Mouse (Mus musculus): ENCODE measurements around the gene Arvcf. TPM values are rescaled to one million over a fixed set of nuclear protein-coding genes. Genes with fewer than 3 reads are reported as not detected.

The Arvcf gene
- total RNA-seq, 2 experiments from 2014 or later = 36.2 to 37.7 TPM

DNA sequence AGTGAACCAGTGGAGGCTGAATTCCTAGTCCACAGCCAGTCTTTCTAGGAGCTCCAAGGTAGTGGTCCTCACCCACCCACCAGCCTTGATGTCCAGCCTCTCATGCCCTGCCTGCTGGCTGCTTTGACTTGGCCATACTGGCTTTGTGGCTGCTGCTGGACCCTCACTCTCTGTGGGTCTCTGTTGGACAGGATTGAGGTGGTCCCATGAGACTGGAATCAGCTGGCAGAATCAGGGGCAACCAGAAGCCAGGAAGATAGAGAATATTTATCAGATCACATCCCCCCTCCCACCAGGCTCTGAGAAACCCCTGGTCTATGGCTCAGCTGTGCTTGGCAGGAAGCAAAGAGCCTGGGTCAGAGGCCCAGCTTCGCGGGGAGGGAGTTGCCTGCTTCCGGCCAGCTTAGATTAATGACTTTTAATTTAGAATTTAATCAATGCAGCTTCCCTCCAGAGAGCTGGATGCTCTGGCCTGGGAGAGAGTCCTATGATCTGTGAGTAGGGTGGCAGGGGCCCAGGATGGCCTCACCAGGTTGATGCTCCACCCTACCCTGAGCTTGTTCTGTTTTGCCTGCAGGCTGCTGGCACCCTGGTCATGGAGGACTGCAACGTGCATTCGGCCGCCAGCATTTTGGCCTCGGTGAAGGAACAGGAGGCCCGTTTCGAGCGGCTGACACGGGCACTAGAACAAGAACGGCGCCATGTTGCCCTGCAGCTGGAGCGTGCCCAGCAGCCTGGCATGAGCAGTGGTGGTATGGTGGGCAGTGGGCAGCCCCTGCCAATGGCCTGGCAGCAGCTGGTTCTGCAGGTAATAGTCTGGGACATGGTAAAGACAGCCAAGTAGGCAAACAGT is 40.8 kb downstream of the Arvcf start:
- peak in 1 of 2 experiments; percentile 4 for DNase-seq

- no peak for DNase-seq
These were observed 42.4 kb downstream of the Arvcf start for GRCm38 (mm10) chr16:18390399-18390798.

DNA sequence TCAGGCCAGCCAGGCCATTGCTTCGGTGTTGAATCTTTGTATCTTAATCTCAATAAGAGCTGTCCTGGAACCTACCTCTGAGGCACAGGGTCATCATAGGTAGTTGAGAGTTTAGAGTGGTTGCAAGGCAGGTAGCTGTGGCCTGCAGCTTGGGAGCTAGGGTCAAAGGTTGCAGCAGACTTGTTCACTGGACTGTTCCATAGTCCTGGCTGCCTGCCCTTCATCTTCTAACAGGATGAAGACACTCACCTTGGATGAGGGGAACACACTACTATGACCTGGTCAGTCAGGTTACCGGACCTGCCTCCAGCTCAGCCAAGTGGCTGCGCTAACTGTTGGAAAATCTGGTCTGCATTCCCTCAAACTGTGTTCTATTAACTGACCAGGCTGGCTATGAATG is 43.1 kb downstream of the Arvcf start:
- peak in 1 of 2 experiments; percentile 1 for DNase-seq

- DNase-seq = no peak
These were observed 43.7 kb downstream of the Arvcf start for GRCm38 (mm10) chr16:18391728-18392127.

GRCm38 (mm10) chr16:18392469-18393426 is 44.8 kb downstream of the Arvcf start:
- DNase-seq = peak; percentile 74 to 78

GRCm38 (mm10) chr16:18393595-18393994 is 45.6 kb downstream of the Arvcf start:
- DNase-seq = no peak

DNA sequence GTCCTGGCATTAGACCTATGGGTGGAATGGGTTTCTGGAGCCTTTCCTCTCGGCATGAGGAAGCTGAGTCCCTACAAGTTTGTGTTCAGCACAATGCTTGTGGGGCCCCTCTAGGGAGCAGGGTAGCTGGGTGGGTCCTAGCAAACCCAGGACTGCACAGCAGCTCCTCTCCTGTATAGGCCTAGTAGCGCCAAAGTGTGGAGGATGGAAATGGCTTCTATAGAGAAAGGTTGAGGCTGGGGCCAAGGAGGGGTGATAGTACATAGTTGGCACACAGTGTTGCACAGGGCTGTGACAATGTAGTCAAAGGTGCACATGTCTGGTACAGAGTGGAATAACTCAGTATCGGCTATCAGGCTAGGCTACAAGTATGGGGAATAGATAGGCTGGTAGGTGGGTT is 46.1 kb downstream of the Arvcf start:
- DNase-seq = no peak

DNA sequence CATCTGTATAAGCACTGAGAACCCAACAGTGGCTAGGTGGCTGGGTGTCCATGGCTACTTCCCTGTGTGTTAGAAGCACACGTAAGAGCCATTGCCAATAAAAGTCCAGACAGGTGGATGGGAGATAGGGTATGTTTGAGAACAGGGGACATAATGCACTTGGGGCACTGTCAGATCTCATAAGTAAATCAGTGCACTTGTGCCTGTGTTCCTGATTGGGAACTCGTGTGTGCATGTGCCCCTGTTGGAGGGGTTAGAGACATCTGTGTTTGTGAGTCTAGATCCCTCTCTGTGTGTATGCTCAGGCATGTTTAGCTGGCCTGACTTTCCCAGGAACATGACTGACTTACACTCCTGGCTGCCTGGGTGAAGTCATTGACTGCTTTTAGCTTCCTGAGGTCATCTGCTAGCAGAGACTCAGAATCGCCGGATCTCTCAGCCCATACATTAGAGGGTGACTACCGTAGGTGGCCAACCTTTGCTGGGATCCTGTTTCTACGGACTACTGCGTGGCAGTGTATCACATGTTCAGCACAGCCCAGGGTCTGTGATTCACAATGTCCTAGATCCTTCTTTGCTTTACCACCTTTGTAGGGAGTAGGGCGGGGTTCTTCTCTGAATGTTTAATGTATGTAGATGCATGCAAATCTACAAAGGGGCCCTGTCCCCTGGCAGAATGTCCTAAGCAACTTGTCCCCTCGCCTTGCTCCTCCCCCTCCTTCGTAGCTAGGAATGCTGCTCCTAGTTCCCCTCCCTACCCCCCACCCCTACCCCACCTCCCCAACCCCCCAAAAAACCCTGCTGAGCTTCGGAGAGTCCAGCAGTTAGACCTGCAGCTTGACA is 47.0 kb downstream of the Arvcf start:
- DNase-seq = no peak

DNA sequence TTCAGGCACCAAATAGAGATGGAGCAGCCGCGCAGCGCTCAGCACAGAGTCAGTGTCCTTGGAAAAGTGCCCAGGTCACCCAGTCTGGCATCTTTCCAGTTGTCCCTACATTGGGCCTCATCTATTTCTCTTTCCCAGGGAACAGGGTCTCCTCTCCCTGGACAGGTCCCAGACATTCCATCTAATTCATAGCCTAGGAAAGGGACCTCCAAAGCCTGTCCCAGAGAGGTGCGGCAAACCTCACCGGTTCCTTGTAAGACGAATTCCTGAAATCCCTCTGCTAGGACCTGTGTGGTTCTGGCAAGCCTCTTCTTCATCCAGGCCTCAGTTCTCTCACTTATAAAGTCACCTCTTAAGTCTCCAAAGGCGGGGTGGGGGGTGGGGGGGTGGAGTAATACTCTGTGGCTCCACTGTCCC is 47.6 kb downstream of the Arvcf start:
- no peak for DNase-seq

- DNase-seq = no peak
These were observed 48.2 kb downstream of the Arvcf start for GRCm38 (mm10) chr16:18396201-18396600.

DNA sequence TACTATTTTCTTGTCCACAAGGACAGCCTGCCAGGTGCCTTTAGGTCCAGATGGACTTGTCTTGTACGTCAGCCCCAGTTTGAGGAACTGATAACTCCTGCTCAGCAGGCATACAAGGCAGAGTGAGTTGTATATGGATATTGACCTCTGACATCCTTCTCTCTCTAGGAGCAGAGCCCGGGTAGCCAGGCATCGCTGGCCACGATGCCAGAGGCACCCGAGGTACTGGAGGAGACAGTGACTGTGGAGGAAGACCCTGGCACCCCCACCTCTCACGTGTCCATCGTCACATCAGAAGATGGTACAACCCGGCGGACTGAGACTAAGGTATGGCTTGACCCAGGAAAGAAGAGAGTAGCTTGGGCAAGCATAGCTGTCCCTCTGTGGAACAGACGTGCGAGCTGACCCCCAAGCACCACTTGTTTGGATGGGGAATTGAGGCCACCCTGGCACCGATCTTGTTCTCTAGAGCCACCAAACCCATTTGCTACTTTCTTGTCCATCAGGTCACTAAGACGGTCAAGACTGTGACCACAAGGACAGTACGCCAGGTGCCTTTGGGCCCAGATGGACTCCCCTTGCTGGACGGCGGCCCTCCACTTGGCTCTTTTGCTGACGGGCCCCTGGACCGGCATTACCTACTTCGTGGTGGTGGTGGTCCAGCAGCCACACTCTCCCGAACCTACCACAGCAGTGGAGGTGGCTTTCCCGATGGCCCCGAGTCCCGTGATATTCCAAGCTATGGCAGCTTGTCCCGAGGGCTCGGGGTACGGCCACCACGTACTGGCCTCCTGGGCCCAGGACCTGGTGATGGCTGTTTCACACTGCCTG is 49.0 kb downstream of the Arvcf start:
- no peak for DNase-seq

GRCm38 (mm10) chr16:18400028-18400427 is 52.0 kb downstream of the Arvcf start:
- no peak for DNase-seq

GRCm38 (mm10) chr16:18400472-18401216 is 52.7 kb downstream of the Arvcf start:
- DNase-seq = no peak

- DNase-seq = no peak
These were observed 55.3 kb downstream of the Arvcf start for GRCm38 (mm10) chr16:18403285-18403684.

GRCm38 (mm10) chr16:18405091-18405854 is 57.3 kb downstream of the Arvcf start:
- DNase-seq = no peak

DNA sequence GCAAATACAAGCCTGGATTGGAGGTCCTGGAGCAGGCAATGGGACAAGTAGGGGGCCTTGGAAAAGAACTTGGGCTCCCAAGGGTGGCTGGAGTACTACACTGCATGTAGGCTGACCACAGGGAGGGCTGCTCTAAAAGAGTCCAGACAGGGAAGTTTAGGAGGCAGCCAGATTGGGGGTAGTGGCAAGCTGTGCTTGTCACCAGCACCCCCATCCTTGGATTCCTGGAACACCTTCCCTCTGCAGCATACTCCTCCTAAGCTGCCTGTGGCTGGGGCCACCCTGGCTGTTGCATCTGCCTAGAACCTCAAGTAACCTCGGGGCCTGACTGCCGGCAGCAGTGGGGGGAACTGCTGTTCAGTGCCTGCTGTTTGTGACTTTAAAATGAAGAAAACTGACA is 57.9 kb downstream of the Arvcf start:
- no peak for DNase-seq

GRCm38 (mm10) chr16:18406293-18406692 is 58.3 kb downstream of the Arvcf start:
- peak in 1 of 2 experiments; percentile 63 for DNase-seq

GRCm38 (mm10) chr16:18407912-18408311 is 59.9 kb downstream of the Arvcf start:
- no peak for DNase-seq

GRCm38 (mm10) chr16:18409776-18410175 is 61.8 kb downstream of the Arvcf start:
- DNase-seq = no peak

GRCm38 (mm10) chr16:18410418-18410817 is 62.4 kb downstream of the Arvcf start:
- DNase-seq = no peak
